Mouse (Mus musculus) CD4-positive helper T cell, adult 2 months (primary cell): ENCODE measurements at regions not wholly inside any gene's neighbourhood (a gene's known extent, or its start where the extent isn't known, plus 50 kb on each side); places are given as distances from the start of the nearest gene placed in this dataset.

Experiments used
- DNase-seq: peaks from one replicate; pipeline ENCODE4 v3.0.0-alpha.2; 2012; ENCODE audit warnings: low read depth, missing footprints, low spot score

DNA sequence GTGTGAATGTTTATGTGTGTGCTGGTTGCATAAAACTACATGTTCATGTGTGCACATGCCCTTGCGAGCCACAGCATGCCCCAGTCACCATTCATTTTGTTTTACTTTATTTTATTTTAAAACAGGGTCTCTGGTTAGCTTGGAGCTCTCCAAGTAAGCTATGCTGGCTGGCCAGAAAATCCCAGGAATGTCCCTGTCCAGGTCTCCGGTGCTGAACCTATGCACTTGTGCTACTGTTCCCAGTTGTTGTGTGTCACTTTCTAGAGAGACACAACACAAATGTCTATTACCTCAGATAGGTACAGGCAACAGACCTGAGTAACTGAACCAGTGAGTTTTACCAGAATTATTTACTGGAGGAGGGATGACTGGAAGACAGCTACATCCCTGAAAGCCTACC, 530.4 kb upstream of the Castor2 start:
- no peak for DNase-seq

DNA sequence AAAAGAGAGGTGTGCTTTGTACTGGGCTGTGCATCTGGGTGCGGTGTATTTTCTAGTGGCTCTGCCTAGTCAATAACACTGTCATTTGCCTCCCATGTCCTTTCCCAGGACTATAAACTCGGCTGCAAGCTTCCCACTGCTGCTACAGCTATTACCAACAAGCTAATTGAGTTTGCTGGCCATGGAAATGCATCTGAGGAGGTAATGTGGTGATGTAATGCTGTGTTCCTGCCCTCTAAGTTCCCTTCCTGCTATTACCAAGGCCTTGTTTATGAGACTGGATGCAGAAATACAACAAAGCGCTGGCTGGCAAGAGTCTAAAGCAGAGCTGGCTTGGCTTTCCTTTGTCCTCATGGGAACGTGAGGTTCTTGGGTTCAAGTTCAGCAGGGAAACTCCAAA, 533.0 kb upstream of the Castor2 start:
- DNase-seq, result no peak

DNA sequence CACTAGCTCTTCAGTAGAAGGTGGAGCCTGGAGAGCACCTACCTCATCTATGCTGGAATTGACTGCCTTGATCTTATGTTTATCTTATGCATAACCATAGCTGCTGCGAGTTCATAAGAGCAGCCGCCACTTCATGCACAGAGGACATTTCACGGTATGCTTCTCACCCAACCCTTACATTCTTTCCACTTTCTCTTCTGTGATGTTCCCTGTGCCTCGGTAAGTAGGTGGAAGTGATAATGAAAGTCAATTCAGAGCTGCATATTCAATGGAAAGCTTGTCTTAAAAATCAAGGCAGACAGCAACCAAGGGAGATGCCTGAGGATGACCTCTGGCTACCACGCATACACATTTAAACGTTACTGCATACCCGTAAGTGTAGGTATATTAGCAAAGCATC, 548.9 kb upstream of the Castor2 start:
- no peak for DNase-seq

DNA sequence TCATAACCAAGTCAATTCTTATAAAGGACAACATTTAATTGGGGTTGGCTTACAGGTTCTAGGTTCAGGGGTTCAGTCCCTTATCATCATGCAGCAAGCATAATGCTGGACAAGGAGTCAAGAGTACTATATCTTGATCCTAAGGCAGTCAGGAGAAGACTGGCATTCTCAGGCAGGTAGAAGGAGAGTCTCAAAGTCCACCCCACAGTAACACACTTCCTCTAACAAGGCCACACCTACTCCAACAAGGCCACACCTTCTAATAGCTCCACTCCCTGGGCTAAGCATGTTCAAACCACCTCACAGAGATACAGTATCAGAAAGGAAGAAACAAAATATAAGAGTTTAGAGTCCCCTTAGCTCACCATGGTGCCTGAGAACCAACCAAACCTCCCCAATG, 557.3 kb upstream of the Castor2 start:
- no peak for DNase-seq

DNA sequence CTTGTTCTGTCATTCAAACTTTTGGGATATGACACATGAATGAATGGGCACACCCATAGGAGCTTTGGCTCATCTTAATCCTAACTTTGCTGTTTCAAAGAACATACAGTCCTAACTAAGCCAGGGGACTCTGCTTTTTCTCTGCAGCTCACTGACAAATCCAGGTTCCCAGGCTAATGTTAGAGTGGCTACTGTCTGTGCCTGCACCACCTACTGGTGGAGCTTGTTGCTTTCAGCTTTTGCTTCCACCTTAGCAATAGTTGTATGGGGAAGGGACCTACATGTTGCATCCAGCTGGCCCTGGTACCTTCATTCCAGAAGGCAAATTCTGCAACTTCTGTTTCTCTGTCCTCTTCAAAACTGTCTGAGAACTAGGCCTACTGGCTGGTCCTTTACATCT, 566.8 kb upstream of the Castor2 start:
- DNase-seq, result no peak

DNA sequence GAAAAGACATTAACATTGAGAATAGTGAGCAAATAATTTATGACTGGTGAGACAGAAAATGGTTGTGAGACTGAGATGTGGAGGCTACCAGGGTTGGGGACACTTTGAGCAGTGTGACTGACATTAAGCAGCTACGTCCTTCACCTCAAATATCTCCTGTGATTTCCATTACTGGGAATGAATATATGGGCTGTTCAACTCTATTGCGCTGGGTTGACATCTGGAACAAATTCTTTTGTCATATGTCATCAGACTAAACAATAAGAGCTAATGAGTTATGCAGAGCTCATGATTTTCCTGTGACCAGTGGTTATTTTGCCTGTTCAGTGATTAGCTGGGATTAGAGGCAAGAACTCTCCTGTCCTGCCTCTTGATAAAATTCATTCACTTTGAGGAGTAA, 593.9 kb upstream of the Castor2 start:
- no peak for DNase-seq

DNA sequence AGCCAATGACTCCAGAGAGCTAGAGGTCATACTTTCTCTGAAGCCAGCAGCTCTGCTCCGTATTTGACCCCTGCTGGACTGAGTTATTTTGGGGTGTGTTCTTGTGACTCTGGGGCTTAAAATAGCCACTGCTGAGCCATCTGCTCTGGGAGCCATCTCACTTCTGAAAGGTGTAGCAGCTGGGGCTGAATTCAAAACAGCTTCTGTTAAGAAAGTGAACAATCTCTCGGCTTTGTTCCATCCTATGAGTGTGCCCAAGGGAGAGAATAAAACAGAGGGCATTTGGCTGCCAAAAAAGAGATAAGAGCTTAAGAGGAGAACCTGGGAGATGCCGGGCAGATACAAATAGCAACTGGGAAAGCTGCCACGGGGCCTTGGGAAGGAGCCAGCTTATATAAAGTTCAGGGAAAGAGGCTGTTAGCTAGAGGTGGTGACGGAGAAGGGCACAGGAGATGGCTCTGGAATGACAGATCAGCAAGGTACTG, 611.7 kb upstream of the Castor2 start:
- DNase-seq, result no peak

DNA sequence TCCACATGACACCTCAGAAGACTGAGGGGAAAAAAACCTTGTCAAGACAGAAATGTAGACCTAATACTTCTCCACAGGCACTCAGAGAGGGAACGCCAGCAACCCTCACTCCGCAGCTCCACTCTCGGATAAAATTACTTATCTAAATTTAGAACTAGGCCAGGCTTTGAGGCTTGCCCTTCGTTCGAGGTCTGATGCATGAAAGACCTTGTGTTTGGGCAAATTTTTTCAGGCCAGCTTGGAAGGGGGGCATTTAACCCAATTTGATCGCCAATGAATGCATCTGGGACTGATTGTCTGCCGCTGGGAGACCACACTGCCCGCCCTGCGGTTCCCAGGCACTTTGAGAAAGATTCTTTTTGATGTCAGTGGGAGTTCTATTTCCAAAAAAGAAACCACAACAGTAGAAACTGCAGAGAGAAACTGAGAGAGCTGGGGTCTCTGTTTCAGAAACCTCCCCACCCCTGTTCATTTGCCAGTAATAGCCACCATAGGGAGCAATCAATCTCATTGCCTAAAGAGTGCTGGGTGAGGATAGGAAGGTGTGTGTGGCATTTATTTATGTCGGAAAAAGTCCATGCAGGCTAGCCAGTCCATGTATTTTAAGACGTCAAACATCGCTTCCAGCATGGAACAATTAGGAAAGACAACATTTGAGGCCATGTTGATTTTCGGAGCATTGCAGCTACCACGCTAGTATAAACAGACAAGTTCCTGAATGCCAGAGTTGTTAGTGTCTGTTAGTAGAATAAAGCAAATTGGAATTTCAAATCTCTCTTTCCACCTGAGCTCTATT, 617.0 kb upstream of the Castor2 start:
- no peak for DNase-seq

DNA sequence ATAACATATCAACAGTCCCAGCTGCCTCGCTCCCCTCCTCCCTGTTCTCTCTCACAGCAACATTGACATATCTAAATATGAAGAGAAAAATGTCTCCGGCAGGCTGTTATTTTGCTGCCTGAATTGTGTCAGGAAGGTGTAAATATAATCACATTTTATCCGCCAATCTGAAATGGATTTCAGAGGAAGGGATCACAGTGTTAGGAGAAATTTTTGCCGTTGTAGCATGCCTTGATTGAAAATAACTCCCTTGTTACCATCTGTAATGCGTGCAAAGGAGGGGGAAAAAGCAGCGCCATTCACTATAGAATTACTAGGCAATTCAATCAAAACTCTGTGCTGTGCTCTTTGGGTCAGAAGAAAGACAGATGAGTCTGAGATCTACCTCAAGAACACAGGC, 620.3 kb upstream of the Castor2 start:
- DNase-seq, result no peak

DNA sequence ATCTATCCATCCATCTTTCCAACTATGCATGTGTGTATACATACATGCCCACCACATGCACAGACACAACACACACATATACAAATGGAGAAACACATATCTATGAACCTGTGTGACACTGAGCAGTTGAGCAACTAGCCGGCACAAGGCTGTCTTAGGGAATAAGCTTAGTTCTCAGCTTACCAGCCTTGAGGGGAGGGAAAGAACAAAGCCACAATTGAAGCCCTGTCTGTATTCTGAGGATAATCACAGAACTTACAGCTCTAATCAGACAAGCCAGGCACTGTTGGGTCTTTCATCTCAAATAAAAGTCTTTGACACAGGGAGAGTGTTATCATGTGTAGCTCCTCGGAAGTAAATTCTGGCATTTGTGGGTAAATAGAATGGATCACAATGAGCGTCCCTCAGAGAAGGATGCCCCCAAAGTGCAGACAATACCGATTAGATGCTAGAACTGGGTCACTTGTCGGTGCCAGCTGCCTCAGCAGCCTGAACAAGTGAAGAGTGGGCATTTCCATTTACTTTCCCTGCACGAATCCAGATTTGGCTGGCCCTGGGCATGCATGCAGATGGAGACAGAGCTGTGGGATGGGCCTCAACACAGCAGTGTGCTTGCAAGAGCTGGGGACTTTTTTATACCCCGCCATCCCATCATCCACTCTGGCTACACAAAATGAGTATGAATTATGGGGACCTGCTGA, 646.0 kb upstream of the Castor2 start:
- DNase-seq, result no peak

DNA sequence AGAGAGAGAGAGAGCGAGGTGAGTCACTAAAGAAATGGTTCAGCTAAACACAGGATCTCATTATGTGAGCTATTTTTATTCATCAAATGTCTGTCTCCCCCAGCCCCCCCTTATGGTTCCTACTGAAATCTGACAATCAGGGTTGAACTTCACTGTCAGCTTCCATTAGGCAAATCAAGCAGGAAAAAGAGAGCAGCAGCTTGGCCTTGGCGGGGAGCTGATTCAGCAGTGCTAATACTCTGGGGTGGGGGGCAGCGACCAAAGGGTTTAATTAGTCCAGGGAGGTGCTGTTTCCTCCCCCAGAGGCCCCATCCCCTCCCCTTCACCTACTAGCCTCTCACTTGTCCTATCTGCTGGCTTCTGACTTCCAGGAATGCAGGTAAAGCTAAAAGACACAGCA, 649.6 kb upstream of the Castor2 start:
- DNase-seq, result no peak

DNA sequence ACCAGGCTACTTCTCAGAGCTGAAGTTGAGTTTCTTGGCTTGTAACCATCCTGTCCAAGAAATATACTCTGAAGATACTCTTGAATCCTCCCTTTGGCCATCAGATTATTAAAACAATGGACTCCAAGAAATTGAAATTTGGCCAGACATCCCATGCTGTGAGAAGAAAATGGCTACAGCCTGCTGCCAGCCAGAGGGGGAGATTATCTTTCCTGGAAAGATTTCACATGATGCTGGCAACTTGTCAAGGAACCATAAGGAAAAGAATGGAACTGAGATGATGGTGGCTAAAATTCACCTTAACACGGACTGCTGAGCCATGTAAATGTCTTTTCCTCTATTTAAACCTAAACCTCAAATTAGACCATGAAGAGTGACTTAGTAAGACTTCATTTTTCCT, 698.7 kb upstream of the Castor2 start:
- DNase-seq, result no peak

DNA sequence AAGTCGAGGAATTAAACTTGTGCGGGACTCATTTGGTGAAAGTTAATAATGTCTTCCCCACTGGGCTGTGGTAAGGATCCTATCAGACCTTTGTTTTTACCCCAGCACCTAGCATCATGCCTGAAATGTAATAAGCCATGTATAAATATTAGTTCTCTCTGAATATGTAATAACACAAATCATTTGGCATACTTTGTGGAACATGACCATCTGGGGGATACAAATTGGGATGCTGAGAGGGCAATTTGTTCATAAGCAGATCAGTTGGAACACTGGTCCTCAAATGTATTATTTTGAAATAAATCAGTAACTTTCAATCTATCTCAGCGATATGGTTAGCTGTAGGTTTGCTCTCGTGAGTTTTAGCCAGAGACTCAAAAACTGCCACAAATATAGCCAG, 709.6 kb upstream of the Castor2 start:
- DNase-seq, result no peak

DNA sequence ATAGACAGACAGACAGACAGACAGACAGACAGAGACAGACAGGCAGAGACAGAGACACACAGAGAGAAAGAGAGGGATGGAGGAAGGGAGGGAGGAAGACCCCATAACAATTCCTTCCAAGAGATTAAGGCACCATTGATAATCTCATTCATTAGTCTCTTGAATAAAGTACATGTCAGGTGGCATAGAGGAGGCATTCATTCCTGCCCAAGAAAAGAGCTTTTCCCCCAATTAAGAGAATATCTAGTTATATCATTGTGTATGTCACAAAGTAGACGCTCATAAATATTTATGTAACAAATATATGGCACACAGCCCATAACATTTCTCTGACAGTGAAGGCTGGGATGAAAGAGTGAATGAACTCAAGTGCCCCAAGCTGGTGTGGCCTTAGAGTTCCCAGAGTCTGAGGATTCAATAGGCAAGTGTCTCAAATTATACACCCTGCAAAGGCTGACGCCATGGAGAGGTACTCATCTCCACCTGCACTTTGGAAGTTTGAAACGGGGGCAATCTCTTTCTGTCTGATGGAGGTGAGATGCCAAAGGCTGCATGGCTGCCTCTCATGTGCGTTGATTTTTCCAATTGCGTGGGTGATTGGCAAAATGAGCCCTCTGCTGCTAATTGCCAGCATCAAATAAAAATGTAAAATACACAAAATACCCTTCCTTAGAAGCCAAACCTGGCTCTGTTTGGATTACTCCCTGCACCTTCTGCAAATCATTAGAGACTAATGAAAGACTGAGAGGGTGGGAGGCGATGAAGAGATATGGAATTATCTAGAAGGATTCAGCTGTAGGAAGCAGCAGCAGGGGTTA, 710.3 kb upstream of the Castor2 start:
- DNase-seq, result no peak

DNA sequence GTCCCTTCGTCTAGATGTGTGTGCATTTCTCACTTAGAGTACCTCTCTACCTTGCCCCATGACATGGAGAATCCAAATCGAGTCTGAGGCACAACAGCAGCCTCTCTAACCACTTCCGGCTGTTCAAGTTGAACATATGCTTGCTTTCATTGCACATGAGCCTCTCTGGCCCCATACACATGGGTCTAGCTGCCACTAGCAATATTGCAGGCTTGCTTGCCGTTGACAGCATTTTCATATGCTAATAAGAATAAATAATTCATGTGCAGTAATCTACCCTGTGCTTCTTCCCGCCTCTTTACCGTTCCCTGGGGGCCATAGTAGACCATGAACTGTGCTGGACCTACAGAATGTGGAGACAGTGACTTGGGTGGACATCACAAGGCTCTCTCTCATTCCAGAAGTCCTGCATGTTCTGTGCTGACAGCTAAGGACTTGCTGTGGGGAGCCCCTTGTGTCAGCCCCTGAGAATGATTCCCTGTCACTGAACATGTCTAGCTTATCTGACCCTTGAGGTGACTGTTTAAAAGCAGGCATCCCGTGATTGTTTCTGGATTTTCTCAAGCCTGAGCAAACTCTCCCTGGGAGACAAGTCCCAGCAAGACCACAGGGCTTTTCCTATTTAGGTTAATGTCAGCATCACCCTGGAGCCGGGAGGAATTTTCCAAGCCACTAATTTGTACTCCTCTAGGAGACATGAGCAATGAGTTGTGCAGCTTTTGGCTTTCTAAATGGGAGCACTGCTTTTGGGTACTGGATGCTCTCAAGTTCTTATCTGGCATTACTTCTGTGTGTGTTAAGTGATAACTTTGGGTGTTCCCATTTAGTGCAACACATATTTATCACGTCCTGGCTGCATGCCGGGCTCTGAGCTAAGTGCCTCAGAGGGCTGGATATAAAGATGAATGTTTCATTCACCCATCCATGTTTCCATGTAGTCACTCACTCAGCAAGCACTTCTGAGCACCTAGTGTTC, 713.8 kb upstream of the Castor2 start:
- no peak for DNase-seq

DNA sequence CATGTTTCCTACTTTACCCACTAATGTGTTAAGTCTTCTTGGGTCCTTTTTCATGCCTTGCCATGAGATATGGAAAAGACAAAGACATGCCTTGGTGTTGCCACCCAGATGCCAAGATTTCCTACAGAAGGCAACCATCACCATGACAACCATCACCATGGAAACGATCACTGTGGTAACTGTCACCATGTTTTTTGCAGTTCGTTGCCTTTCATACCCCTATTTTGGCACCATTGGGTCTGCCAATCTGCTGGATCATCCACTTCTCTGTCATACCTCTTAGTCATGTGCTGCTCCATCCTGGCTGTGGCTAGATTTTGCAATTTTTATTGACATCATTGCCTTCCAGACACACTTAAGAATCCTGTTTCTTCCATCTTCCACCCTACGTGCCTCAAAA, 733.7 kb upstream of the Castor2 start:
- DNase-seq, result no peak

DNA sequence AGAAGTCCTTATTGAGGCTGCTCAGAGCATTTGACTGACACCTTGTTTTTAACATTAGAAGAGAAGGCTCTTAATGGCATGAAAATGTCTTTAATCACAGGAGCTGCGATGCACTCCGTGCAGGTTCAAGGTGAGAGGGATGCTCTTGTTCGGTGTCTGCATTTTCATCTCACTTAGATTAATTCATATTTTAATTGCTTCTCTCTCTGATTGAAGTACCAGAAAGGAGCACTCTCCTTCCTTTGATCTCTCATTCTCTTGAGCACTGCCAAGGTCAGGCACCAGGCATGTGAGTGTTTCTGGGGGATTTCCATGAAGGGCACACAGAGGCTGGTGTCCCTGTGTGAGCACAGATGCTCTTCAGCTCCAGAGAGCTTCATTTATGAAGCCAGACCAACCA, 752.0 kb upstream of the Castor2 start:
- DNase-seq, result no peak

DNA sequence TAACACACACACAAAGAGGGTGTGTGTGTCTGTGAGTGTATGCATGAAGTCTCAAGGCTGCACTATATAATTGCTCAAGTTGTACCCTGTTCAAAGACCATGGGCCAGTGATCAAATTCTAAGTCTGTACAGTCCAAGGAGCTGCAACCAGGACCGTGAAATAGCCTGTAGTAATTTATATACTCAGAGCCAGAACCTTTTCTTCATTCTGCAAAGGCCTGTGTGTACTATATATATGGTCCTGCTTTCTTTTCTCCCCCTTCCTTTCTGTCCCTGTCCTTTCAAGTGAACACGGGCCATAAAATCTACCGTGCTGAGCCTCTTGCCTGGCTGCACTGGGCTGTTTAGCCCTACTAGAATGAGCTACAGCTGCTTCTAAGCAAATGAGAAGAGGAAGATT, 757.5 kb upstream of the Castor2 start:
- DNase-seq, result no peak

DNA sequence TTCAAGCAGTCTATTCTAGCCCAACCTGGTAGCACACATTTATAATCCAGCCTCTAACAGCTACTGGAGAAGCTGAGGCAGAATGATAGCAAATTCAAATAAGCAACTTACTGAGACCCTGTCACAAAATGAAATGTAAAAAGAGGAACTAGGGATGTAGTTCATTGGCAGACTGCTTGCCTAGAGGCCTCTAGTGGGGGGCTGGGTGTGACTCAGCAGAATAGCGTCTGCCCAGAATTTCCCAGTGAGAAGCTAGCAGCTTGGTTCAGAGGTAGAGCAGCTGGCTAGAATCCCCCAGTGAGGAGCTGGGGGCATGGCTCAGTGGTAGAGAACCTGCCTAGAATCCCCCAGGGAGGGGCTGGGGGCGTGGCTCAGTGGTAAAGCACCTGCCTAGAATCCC, 777.5 kb upstream of the Auts2 start:
- DNase-seq, result no peak

DNA sequence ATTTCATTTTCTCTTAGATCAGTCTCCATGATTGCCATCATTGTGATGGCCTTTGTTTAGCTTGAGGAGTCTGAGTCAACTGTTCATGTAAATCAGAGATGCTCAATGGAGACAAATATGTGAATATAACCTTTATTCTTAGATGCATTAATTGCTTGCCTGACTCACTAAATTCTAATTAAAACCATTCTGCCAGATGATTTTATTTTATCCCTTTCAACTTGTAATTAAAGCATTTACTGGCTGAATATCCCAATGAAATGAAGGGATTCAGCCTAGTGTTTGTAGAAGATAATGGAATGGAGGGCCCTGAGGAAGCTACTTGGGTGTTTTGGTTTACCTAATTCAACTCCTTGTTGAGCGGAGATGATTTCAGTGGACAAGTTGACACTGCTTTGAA, 777.1 kb upstream of the Auts2 start:
- DNase-seq, result no peak

DNA sequence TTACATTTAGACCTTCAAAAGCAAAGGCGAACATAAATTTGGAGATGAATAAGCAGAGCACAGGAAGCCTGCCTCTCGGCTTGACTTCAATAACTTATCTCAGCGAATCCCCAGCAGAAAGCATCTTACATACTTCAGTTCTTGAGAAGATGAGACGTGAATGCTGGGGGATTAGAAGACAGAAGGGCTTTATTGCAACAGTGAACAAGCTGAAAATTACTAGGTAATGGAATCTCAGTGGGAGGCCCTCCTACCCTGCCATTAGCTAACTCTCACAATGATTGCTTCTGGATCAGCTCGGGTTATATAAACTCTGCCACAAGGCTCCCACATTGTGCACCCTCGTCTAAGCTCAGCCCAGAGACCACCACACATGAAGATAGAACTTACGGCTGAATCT, 770.9 kb upstream of the Auts2 start:
- DNase-seq, result no peak
